Mouse (Mus musculus): ENCODE measurements at regions not wholly inside any gene's neighbourhood (a gene's known extent, or its start where the extent isn't known, plus 50 kb on each side); places are given as distances from the start of the nearest gene placed in this dataset.

- TF ChIP-seq EP300 (IDR thresholded peaks at IDR 0.05; ENCODE audit: insufficient read depth, low read depth, low read length): no peak
- no peak for TF ChIP-seq CTCF (IDR thresholded peaks at IDR 0.05)
These were observed 95.9 kb downstream of the Otud1 start for GRCm38 (mm10) chr2:19753479-19753878.
